Mouse (Mus musculus) NIH3T3 (cell line): Measurements from ENCODE around the gene Phospho1.
A peak's percentile ranks its signal among the peaks of the same experiment; 100 is the strongest.

ENCODE experiments used
- DNase-seq: peaks from one replicate; pipeline ENCODE4 v3.0.0-alpha.2; 2012; ENCODE audit warnings: low read depth

The Phospho1 gene

DNA sequence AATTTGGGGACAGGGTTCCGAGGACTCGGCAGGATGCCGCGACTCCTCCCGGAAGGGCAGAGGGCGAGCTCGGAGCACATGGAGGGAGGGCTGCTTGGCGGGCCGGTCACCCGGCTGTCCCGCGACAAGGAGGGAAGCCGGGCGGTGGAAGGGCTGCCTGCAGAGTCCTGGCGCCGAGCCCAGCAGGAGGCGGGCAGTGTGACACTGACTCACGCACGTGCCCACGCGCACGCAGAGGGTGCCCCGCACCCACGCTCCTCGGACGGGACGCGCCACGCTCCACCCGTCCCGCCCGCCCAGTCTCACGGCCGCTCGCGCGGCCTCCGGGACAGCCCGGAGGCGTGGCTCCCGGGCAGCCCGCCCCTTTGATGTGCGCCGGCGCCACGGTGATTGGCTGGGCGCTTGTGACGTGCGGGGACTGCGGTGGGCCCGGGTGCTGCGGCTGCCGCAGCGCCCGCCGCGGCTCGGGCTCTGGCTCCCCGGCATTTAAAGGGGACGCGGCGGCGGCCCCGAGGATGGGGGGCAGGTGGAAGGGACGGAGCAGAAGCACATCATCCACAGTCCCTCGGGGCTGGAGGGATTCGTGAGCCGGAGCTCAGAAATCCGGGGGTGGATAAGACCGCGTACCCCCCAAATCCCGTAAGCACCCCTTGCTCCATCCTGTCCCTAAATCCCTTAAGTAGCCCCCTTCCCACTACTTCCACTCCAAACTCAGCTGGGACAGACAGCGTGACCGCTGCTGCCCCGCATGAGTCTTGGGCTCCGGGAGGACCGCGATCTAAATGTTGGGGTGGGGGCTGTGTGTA lies at the start of gene Phospho1:
Gene Phospho1 (plus strand): TSS at position 429 of the 806 bp plus-strand sequence.
- peak; percentile 94 for DNase-seq

DNA sequence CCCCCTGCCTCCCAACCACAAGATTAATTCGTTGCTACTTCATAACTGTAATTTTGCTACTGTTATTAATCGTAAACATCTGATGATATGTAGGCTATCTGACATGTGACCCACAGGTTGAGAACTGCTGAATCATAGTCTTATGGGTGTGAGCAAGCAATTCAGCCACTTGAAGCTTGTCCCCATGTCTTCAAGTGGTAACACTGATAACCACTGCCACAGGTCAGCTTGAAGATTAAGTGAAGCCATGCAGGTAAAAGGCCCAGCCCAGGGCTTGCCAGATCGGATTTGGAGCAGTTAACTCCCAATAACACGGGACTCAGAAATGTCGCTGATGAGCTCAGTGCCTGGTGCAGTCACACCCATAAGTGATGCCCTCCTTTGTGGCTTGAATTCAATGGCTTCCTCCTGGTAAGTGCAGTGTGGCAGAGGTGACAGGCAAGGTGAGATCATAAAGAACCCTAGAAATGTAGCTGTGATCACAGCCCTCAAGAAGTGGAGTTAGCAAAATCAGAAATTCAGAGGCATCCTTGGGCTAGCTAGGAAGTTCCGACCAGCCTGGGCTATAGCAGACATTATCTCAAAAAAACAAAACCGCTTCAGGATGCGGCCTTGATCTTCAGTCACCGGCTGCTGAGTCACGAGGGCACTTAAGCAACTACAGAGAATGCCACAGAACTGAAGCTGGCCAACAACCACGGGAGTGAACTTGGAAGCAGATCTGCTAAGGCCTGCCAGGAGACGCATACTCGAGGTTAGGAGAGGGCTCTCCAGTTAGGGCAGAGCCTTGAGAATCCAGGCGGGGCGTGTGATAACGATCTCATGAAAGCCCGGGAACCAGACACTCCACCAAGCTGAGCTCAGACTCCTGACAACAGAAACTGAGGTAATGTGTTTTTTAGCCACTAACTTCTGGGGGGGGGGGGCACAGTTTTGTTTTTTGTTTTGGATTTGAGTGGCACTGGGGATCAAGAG lies 46.7 kb upstream of the Phospho1 start:
- peak; percentile 94 for DNase-seq

DNA sequence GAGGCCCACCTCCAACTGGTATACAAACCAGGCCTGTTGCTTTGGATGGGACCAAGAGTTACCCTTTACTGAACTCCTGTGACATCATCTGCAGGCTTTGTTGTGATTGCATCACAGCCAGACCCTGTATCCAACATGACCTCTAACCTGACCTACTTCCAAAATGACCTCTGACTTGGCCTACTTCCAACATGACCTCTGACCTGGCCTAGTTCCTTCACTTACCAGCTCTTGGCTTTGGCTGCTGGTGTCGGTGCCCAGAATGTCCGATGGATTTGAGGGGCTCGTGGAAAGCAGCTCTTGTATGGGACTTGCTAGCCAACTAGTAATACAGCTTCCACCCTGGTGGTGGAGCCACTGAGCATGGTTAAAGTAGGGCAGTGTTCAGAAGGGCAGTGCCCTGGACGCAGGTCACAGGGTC lies 45.5 kb upstream of the Phospho1 start:
- DNase-seq, result peak; percentile 65

DNA sequence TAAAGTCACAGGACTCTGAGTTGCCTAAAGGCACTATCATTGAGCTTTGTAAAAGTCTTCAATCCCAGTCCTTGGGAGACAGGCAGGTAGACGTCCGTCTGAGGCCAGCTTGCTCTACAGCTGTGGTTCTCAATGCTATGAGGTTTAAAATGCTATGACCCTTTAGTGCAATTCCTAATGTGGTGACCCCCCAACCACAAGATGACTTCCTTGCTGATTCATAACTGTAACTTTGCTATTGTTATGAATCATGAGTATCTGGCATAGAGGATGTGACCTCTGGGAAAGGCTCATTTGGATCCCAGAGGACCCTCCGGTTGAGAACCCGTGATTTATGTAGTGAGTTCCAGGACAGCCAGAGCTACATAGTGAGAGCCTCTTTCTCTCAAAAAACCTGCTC lies 44.9 kb upstream of the Phospho1 start:
- DNase-seq, result peak; percentile 87

DNA sequence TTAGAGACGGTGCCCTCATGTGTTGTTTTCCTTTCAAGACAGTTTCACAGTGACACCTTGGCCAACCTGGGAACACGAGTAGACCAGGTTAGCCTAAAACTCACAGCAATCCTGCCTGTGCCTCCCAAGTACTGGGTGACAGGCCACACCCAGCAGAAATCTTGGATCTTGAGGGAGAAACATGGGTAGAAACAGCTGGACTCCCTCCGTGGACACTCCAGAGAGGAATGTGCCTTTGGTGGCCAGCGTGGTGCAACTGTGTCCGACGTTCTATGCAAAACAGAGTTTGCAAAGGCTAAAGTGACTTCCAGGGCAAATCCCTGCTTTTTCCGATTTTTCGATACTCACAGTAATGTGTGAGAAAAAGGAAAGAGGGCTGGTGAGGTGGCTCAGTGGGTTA lies 43.8 kb upstream of the Phospho1 start:
- DNase-seq, result no peak

DNA sequence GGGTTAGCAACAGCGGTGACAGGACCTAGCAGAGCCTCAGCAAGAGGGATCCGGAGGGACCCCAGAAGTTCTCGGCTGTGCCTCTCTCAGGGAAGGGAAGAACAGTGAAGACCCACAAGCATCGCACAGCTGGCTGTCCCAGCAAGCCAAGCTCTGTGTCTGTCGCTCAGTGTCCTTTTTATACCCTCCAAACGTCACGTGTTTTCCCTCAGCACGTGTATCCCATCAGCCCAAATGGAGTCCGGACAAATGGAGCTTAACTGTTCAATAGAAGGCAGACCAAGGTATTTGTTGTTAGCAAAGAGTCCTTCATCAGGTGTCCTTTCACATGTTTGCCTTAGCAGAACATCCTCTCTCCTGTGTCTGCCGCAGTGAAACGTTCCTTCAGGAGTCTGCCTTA lies 42.7 kb upstream of the Phospho1 start:
- DNase-seq, result no peak

DNA sequence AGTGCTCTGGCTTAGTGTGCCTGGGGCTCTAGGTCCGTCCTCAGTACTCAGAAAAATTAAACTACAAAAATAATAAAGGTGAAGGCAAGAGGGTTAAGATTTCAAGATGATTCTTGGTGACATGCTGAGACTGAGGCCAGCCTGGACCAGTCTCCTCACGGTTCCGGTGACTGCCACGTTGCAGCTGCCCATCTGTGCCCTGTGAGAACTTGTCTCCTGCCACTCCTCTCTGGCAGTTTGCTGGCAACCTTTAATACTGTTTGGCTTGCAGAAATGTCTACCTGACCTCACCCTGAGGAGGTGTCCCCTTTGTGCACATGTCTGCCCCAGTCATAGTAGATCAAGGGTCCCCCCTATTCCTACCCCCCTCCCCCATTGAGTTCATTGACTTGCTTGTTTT lies 40.8 kb upstream of the Phospho1 start:
- DNase-seq, result no peak

DNA sequence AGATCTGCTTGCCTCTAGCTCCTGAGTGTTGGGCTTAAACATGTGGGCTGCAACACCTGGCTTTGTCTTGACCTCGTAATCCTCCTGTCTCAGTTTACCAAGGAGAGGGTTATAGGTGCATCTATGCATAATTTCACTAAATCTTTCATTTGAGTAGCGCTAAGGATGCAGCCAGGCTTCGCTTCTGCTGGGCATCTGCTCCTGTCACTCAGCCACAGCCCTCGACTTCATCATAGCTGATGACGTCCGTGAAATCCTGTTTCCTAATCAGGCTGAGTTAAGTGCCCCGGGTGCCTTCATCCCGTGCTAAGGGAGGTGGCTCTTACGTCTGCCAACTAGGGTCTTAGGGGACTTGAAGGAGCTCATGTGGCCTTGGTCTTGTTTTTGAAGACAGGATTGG lies 40.3 kb upstream of the Phospho1 start:
- DNase-seq, result no peak

DNA sequence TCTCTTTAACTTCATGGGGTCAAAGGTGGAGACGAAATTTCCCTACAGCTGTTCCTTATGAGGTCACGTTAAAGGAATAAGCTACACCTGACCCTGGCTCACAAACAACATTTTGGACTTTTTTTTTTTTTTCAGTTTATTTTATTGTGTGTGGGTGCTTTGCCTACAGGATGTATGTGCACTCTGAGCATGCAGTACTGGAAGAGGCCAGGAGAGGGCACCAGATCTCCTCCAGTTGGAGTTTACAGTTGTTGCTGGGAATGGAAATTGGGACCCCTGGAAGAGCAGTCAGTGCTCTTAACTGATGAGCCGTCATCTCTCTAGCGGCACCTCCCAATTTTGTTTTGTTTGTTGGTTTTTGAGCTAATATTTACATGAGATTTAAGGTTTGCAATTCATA lies 38.6 kb upstream of the Phospho1 start:
- DNase-seq, result peak; percentile 18

DNA sequence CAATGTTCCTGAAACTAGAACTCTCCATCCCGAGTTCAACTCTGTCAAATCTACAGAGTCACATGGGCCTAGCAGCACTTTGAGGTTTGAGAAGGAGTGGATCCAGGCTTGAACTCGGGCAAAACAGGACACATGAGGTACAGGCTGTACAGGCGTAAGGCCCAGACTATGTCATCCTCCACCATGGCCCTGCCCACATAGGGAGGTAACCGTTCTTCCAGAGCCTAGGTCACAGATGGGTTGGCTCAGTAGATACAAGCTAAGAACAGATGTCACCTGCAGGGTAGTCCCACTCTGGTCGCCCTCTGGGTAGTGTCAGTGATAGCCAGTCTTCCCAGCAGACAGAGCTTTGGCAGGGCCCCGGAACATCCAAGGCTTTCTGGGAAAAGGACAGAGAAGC lies 37.8 kb upstream of the Phospho1 start:
- no peak for DNase-seq

DNA sequence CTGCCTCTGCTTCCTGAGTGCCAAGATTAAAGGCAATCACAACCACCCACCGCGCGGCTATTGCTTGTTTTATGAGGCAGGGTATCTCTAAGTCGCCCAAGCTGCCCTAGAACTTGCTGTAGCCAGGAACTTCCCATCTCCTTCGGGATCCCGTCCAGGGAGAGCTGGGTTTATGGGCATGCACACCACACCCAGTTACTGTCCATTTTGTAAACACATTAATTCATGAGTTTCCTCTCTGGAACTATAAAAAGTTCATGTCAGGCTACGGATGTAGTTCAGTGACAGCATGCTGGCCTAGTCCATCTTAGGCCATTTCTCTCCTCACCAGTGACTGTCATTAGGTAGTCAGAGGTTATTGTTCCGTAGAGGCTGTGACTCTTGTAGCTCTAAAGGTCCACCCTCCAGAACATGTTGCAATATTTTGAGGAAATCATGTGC lies 34.8 kb upstream of the Phospho1 start:
- no peak for DNase-seq

DNA sequence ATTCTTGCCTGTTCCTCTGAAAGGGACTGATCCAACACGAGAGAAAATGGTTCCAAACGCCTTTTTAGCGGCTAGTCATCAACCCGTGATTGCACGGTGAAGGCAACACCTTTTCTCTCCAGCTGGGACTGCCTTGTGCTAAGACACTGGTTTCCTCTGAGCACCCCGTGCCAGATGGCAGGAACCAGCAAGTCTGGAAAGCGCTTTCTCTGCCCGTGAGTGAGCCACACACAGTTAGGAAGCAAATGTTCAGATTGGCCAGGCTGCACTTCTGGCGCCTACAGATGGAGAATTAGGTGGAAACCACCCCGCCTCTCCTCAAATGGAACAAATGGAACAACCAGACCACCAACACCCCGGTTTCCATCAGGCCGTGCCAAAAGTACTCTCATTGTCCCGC lies 32.5 kb upstream of the Phospho1 start:
- DNase-seq, result no peak

DNA sequence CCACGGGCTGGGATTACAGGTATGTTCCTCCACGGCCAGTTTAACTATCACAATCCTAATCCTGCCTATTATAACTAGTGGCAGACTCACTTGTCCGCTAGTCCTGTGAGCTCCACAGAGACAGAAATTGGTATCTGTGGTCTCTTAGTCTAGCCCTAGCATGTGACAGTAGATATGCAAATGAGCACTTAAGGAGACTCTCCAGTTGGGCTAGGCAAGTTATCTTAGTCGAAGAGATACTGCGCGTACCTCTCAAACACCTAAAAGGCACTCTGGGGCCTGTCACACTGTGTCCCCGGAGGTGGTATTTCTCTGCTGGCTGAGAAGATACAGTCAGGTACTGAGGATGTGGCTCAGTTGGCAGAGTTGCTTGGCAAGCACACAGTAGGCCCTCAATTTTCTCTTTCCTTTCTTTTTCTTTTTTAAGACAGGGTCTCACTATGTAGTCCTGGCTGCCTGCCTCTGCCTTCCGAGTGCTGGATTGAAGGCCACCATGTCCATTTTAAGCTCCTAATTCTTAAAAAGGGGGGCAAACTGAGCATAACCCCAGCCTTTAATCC lies 31.3 kb upstream of the Phospho1 start:
- DNase-seq, result no peak

DNA sequence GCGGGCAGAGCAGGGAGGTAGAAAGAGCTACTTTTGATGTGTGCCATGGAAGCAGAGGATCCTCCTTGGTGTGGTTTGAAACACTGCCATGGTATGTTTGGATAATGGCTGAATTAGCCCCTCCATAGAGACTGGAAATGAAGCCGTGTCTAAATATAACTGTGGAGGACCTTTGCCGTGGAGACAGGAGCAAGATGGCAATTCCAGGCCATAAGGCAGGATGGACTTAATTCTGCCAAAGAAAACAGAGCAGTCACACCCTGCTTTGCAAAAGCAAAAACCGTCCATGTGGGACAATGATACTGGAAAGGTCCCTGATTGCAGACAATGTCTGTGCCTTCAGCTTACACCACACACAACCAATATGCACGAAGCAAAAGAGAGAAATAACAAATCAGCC lies 30.1 kb upstream of the Phospho1 start:
- DNase-seq, result no peak

DNA sequence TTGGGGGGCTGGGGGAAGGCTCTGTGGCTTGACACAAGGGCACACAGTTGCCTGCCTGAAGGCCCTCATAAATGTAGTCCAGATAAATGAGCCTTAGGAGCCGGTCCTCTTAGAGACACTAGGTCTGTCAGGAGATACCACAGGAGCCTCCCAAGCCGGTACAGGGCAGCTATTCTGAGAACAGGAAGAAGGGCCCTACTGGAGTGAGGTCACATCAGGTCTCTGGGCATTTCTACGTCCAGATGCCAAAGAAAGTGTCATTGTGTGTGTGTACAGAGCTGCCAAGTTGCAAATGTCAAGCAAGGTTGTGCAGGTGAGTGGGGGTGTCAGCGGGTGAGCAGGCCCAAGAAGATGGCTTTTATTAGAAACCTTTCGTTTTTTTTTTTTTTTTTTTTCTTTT lies 28.7 kb upstream of the Phospho1 start:
- no peak for DNase-seq

DNA sequence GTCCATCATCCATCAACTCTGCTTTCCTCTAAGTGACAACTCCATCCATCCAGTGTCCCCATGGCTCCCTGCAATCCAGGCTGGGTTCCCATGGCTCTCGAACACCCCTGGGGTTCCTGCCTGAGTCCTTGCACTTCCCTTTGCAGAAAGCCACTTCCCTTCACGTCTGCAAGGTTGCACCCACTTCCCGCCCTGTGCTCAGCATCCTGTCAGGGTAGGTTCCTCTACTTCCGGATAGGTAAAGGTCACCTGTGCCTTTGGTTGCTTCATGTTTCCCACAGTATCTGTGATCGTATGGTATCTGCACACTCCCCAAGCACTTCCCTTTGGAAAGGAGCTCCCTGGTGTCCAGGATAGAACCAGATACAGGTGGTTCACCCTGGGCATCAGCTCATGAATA lies 19.3 kb upstream of the Phospho1 start:
- no peak for DNase-seq

DNA sequence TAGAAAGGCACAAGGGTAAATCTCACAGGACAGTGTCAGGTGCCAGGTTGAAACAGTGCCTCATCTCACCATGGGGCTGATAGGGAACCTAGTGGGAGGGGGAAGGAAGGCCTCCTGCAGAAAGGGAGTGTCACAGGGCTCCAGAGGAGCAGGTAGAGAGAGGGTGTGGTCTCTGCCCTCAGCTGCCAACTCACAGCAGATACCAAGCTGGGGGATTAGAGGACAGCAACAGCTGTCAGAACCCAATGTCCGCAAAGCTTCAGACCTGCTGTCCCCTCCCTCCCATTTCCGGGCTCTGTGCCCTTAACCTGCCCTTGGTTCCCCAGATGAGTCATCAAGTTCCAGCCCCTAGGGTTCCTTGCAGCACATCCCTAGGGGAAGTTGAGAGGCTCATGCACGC lies 18.8 kb upstream of the Phospho1 start:
- peak; percentile 23 for DNase-seq

DNA sequence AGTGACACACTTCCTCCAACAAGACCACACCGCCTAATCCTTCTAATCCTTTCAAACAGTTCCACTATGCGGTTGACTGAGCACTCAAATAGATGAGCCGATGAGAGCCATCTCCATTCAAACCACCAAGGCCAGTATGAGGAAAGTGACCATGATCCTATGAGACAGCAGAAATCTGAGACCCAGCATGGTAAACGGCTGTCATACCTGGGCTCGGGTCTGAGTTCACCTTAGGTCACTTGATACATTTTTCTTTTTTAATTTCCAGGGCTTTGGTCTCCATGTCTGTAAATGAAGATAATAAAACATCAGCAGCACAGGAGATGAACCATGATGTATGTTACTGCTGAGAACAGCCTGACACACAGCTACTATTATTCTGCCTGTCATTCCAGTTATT lies 16.4 kb upstream of the Phospho1 start:
- no peak for DNase-seq

DNA sequence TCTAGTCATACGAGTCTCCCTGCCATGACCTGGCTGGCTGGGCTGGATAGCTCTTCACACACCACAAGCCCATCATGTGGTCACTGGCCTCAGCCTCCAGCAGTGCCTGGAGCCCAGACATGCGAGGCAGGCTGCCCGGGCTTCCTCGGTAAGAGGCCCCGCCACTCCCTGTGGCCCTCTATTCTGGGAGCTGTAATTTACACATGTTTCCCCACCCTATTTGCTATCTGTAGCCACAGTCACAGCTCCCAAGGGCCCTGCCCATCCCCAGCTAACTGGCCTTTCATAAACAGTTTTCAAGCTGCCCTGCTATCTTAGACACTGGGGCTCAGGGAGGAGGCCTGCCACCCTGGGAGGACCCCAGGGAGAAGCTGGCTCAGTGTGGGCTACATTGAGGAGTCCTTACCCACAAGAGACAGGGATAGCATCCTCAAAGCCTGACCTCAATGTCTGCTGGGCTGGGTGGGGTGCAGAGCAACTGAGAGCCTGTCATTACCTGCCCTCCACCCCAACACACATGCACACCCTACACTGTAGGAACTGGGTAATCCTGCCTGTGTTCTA lies 15.8 kb upstream of the Phospho1 start:
- no peak for DNase-seq

DNA sequence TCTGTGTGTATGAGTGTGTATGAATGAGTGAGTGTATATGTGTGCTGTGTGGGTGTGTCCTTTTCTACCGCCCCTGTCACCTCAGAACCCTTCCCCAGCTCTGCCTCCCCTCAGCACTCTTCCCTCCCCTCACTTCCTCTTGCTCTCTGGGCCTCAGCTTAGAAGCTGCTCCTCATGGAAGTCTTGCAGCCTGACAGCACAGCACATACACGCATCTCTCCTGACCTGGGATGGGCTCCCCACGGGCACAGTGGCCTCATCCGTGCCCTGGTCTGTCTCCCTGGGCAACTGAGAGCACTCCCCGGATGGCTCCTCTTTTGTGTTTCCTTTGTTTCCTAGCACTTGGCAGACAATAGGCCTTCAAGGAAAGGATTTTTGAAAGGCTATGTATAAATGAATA lies 14.7 kb upstream of the Phospho1 start:
- no peak for DNase-seq

DNA sequence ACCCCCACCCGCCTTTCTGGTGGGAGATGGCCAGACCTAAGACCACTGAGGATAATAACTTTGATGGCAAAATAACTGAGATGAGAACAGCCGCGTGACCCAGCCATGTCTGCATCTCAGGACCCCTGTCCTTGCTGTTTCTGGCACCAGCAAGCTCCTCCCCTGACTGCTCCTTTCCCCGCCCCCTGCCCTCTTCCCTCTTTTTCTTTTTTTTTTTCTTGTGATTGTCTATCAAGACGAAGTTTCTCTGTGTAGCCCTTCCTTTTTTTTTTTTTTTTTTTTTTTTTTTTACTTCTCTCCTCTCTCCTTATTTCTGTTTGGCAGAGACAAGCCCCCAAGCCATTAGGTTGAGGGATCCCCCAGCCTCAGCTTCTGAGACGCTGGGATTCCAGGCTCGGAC lies 13.5 kb upstream of the Phospho1 start:
- no peak for DNase-seq

DNA sequence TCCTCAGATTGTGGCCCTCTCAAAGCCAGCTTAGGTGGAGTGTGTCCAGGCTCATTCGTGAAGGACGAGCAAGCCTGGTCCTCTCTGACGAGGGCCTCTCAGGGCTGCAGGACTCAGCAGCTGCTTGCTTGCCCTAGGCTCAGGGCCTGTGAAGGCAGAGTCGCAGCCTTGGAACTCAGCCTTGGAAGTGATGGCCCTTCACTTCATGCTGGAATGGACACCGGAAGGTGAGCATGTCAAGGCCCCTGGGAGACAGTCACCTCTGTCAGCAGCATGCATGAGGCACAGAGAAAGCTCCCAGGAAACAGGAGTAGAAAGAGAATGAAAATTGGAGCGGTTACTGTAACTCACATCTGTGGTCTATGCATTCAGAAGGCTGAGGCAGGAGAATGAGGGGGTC lies 12.6 kb upstream of the Phospho1 start:
- DNase-seq, result no peak
